Mouse (Mus musculus) mouse embryonic stem cell (cell line): ENCODE results near the gene Golga2.
"Not testable (repeated sequence)": the region's sequence is repeated elsewhere in the genome, so short reads cannot be mapped to it uniquely, and the experiment has no call there.

ENCODE experiments used
- in situ Hi-C, 2 experiments: fragments of 300-500 bp; cut with MboI; formaldehyde crosslinking; loops; 1 replicate in 1 of 2; 3 replicates in 1 of 2; pipeline ENCODE4 v1.14.3; 2019 to 2020; ENCODE audit warnings: low sequenced_read_pairs in 2 of 2, low pct_unique_long_range_greater_than_20kb in 1 of 2, mixed read lengths in 1 of 2; ENCODE audit not compliant: unreplicated experiment in 1 of 2

Golga2 gene

GRCm38 (mm10) chr2:32282727-32283126, 4.5 kb upstream of the Golga2 start:
- in situ Hi-C loops, result loop anchor here in 1 of 2 experiments (10.0 kb wide), 1 partner anchor 148 kb away; no protein-coding TSS in a partner anchor

GRCm38 (mm10) chr2:32283986-32284385, 3.2 kb upstream of the Golga2 start:
- in situ Hi-C loops, result loop anchor here in 1 of 2 experiments (10.0 kb wide), 1 partner anchor 149 kb away; no protein-coding TSS in a partner anchor

GRCm38 (mm10) chr2:32287923-32288367, 761 bp downstream of the Golga2 start, which contains the start of gene Swi5:
Gene Swi5 (minus strand): TSS chr2:32288075.
- in situ Hi-C loops, result loop anchor here in 1 of 2 experiments (10.0 kb wide), 1 partner anchor 153 kb away; no protein-coding TSS in a partner anchor

- in situ Hi-C loops, result loop anchor here in 1 of 2 experiments (10.0 kb wide), 1 partner anchor 154 kb away; no protein-coding TSS in a partner anchor
These were observed 1.3 kb downstream of the Golga2 start for GRCm38 (mm10) chr2:32288371-32288931.

- in situ Hi-C loops, result loop anchor here in 1 of 2 experiments (10.0 kb wide), 1 partner anchor 155 kb away; no protein-coding TSS in a partner anchor
These were observed 2.4 kb downstream of the Golga2 start for GRCm38 (mm10) chr2:32289578-32289977.

GRCm38 (mm10) chr2:32294348-32294747, 7.2 kb downstream of the Golga2 start:
- in situ Hi-C loops, result no loop called here

- in situ Hi-C loops, result no loop called here
These were observed 8.1 kb downstream of the Golga2 start for GRCm38 (mm10) chr2:32295285-32295684.

GRCm38 (mm10) chr2:32295842-32296241, 8.7 kb downstream of the Golga2 start:
- in situ Hi-C loops, result not testable (repeated sequence)

- in situ Hi-C loops, result no loop called here
These were observed 12.3 kb downstream of the Golga2 start for GRCm38 (mm10) chr2:32299469-32299868.

GRCm38 (mm10) chr2:32302952-32303351, 15.8 kb downstream of the Golga2 start:
- in situ Hi-C loops, result no loop called here

- in situ Hi-C loops, result no loop called here
These were observed 17.1 kb downstream of the Golga2 start for GRCm38 (mm10) chr2:32304145-32304832.

GRCm38 (mm10) chr2:32305668-32306067, 18.5 kb downstream of the Golga2 start:
- in situ Hi-C loops, result no loop called here

- in situ Hi-C loops, result no loop called here
These were observed 19.0 kb downstream of the Golga2 start for GRCm38 (mm10) chr2:32306176-32306575.

- in situ Hi-C loops, result no loop called here
These were observed 20.1 kb downstream of the Golga2 start for GRCm38 (mm10) chr2:32307247-32307798.

GRCm38 (mm10) chr2:32307941-32308760, 21.0 kb downstream of the Golga2 start:
- in situ Hi-C loops, result no loop called here

GRCm38 (mm10) chr2:32308870-32309568, 21.8 kb downstream of the Golga2 start:
- in situ Hi-C loops, result no loop called here

GRCm38 (mm10) chr2:32310096-32310845, 23.1 kb downstream of the Golga2 start:
- in situ Hi-C loops, result no loop called here
